ENCODE assay signal across 7 mouse cellular contexts in genomic region chr11:117059981-117060705, GRCm38 (mm10). TPM values are rescaled to one million over a fixed set of nuclear protein-coding genes. Genes with fewer than 3 reads are reported as not detected.
A peak's percentile ranks its signal among the peaks of the same experiment; 100 is the strongest.
DNase-seq lines count a peak whose midpoint lies in the region; ATAC-seq lines count a peak whose summit lies in the region.

No protein-coding gene starts in this region.

- DNase-seq in right cerebral cortex, adult 2 months (ENCODE audit: low spot score in 2 of 2), result peak; percentile 36 to 50
- no peak for DNase-seq in right cerebral cortex, postnatal 25 days
- DNase-seq in adrenal gland, adult 8-10 months, result no peak
- no peak for DNase-seq in kidney, adult 11 months
- DNase-seq in adrenal gland, adult (ENCODE audit: inconsistent age in 2 of 2, low spot score in 1 of 2), result no peak

- H3K4me1 ChIP-seq in forebrain, embryonic 15.5 days, result peaks cover 46% of the 10 kb centered on the region
- peaks cover 35% of the 10 kb centered on the region for H3K4me1 ChIP-seq in liver, embryonic 12.5 days

- H3K9ac ChIP-seq in forebrain, embryonic 15.5 days (replicated peaks), result peak overlapping the region; percentile 23
- H3K9ac ChIP-seq in liver, embryonic 12.5 days, result peak overlapping the region; percentile 42; the same call in 1 of the 2 replicates

- H3K4me3 ChIP-seq in forebrain, embryonic 15.5 days, result peak overlapping the region; percentile 17; the same call in 1 of the 2 replicates
- peak overlapping the region; percentile 31 for H3K4me3 ChIP-seq in liver, embryonic 12.5 days

- ATAC-seq in forebrain, embryonic 15.5 days (replicated peaks), result peak; percentile 46
- peak; percentile 54; the same call in 1 of the 2 replicates for ATAC-seq in liver, embryonic 12.5 days

- peak overlapping the region; percentile 37 for H3K4me2 ChIP-seq in forebrain, embryonic 15.5 days (replicated peaks)
- H3K4me2 ChIP-seq in liver, embryonic 12.5 days, result peak overlapping the region; percentile 64

- H3K27me3 ChIP-seq in forebrain, embryonic 15.5 days, result no peaks in the 10 kb centered on the region
- H3K27me3 ChIP-seq in liver, embryonic 12.5 days (replicated peaks), result peaks cover 36% of the 10 kb centered on the region; the same call in 1 of the 2 replicates

- no peaks in the 10 kb centered on the region for H3K9me3 ChIP-seq in forebrain, embryonic 15.5 days
- H3K9me3 ChIP-seq in liver, embryonic 12.5 days (replicated peaks), result no peaks in the 10 kb centered on the region

- no peaks in the 10 kb centered on the region for H3K36me3 ChIP-seq in forebrain, embryonic 15.5 days
- no peaks in the 10 kb centered on the region for H3K36me3 ChIP-seq in liver, embryonic 12.5 days

- peak overlapping the region; percentile 91 for H3K27ac ChIP-seq in forebrain, embryonic 15.5 days (replicated peaks)
- H3K27ac ChIP-seq in liver, embryonic 12.5 days, result peak overlapping the region; percentile 68

- 3% methylated on average over 19 of the region's 19 CpGs for WGBS in forebrain, embryonic 15.5 days
- WGBS in liver, embryonic 12.5 days (ENCODE audit: insufficient replicate concordance), result 11% methylated on average over 19 of the region's 19 CpGs

RNA-seq across cellular contexts. Expression of gene Sec14l1, which starts 54.8 kb away (rescaled TPM):
- 69.4 and 76.8 TPM in 2 replicates for polyA plus RNA-seq in forebrain, embryonic 15.5 days (2015; fragmentation: Nextera tagmentation; extraction: Ambion mirVana)
- polyA plus RNA-seq in liver, embryonic 12.5 days (2016; fragmentation: Nextera tagmentation; extraction: Ambion mirVana), result 26.9 and 27.5 TPM in 2 replicates
- 100 to 1,000 TPM; 138 to 170 (median 166) TPM for total RNA-seq in adrenal gland, adult 8-10 months (2022)

Comparison
In these comparisons a context has a peak if more than half of its experiments do, and no peak if none do; other contexts are left out.
1. DNase-seq: peak in right cerebral cortex, adult 2 months (2 of 2); none in right cerebral cortex, postnatal 25 days (single experiment), adrenal gland, adult 8-10 months (single experiment), kidney, adult 11 months (single experiment) and adrenal gland, adult (0 of 2).